Mouse (Mus musculus) layer of hippocampus, postnatal 10 days (tissue): ENCODE measurements around the gene Ano2. TPM values are rescaled to one million over a fixed set of nuclear protein-coding genes. Genes with fewer than 3 reads are reported as not detected.
A peak's percentile ranks its signal among the peaks of the same experiment; 100 is the strongest.

Experiments used
- DNase-seq, 2 experiments: peaks; one replicate each; pipeline ENCODE4 v3.0.0; 2021; ENCODE audit warnings: low spot score in 2 of 2
- total RNA-seq, 2 experiments: library from RNA; stranded (reverse); gene quantifications; 2 replicates each; pipeline ENCODE4 v1.2.3; 2021

Gene Ano2
- total RNA-seq, 2 experiments from 2014 or later, result 3.9 to 4.1 TPM

DNA sequence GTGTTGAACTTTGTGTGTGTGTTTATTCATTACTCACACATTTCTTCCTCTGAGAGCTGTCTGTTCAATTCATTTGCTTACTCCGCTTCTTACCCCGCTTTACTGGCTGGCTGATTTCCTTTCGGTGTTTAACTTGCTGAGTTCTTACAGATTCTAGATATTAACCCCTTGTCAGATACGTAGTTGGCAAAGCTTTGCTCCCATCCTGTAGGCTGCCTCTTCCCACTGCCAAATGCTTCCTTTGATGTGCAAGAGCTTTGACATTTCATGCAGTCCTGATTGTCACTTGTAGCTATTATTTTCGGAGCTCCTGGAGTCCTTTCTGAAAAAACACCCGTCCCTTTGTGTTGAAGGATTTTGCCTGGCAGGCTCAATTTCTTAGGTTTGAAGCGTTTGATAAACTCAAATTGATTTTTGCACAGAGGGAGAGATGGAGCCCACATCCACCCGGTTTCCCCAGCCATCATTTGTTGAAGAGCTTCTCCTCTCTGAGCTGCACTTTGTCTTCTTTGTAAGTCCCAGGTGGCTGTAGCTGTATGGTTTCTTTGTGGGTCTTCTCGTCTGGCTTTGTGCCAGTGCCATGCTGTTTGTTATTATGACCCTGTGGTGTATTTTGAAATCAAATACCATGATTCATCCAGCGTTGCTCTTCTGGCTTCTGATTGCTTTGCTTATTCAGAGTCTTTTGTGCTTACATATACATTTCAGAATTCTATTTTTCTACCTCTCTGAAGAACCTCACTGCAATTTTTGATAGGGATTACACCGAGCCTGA lies 47.5 kb downstream of the Ano2 start:
- peak; percentile 16 to 21 for DNase-seq

DNA sequence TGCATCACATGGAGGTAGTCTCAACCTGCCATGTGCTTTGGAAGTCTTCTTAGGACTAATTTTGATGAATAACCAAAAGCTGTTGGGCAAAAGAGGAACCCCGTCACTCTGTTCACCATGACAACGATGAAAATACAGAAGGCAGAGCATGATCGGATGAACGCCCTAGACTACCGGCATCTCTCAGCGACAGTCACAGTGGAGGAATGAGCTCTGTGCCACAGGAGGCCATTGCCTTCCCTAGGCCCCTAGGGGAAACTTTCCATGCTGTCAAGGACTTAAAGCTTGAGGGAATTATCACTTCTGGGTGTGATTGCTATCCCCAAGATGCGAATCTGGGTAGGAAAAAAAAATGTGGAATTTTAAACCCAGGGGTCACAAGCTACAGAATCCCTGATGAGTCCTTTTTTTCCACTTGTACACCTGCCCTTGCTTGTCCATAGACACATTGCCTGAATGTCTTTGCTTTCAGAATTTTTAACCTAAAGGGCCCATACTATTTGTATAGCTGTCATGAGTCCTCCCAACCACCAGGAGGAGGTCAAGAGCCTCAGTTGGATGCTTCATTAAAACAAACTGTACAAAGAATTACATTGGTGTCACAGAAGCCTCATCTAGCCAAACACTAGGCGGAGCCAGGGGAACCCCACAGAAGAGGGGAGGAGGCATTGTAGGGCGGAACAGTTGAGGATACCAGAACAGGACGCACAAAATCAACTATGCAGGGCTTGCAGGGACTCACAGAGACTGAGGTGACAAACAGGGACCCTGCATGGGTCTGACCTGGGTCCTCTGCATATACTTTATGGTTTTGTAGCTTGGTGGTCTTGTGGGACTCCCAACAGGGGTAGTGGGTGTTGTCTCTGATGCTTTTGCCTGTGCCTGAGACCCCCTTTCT lies 53.2 kb downstream of the Ano2 start:
- no peak for DNase-seq

DNA sequence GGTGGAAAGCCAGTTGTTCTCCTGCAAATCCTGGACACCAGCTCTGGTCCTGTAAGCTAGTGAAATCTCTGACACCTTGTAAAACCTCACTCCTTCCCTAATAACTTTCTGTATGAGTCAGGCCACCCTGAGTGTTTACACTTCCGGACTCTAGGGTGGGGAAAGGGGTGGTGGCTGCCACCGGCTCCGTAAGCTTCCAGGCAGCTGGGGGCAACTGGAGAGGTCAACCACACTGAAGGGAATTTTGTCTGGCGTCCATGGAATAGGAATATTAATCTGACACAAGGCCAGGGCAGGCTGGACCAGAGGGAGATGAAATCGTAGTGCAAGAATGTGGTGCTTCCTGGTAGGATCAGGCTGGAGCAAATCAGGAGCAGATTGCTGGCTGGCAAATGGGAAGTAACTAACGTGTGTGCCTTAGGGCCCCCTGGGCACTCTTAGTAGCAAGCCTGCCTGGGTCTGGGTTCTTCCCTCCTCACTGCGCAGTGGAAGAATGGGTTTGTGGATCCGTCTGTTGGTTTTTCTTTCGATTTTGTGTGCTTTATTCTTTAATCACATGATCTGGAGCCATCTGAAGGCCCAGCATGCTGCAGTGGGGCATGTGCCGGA lies 57.2 kb downstream of the Ano2 start:
- no peak for DNase-seq

- DNase-seq, result no peak
Observed at GRCm38 (mm10) chr6:125748646-125749045, 58.4 kb downstream of the Ano2 start.

DNA sequence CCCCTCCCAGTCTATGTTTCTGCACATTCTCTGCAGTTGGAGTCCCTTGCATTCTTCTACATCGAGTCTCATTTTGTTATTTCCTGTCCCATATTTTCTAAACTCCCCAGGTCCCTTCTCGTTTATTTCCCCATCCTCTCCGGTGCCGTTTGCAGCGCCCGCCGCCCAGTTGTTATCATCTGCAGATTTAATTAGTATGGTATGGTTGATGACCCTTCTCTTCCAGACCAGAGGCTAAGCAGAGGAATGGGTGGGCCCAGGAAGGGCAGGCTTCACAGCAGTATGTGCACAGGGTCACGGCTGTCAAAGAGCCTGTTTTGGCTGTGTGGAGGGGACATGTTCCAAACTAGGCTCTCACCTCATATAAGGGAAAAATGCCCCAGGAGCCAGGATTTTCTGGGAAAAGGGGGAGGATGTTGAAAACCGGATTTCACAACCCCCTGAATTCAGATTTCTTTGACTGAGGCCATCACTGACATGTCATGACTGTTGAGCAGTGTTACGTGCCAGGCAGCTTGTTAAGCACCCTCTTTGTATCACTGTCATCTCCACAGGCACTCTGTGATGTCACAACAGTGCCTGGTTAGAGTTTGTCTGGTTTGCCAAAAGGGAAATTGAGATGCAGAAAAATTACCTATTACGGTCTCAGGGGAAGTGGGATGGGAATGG lies 72.8 kb downstream of the Ano2 start:
- no peak for DNase-seq

DNA sequence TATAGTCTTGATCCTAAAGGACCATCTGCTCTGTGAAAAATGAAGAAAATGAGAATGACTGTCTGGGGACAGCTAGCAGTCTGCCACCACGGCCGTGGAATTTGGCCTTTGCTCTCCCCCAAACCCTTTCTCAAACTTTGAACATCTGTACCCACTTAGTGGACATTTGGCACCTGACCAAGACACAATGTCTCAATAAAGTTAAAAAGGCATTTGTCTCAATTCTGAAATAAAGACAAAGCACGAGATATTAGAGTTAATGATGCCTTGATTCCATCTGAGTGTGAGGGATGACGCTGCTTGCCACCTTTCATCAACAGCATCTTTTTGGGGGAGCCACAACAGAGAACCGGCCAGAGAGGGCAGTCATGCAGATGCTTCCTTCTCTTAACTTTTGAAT lies 83.0 kb downstream of the Ano2 start:
- DNase-seq, result no peak

DNA sequence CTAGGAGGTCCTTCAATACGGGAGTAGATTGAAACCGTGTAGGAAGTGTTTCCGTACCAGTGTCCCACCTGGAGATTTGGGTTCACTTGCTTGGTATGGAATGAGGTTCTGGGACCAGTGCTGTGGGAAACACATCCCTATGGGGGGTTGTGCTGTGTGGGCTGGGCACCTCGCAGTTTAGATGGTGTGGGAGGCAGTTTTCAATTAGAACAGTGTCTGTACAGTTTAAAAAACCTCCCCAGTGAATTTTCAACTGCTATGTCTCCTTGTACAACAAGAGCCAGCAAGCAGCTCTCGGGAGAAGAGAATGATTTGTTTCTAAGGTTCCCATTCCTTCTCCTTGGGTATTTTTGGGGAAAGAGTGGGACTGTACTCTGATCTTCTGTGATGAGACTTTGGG lies 86.1 kb downstream of the Ano2 start:
- no peak for DNase-seq

- DNase-seq, result no peak
Observed at GRCm38 (mm10) chr6:125802954-125803353, 112.7 kb downstream of the Ano2 start.

GRCm38 (mm10) chr6:125803364-125804011 lies 113.3 kb downstream of the Ano2 start:
- no peak for DNase-seq

- DNase-seq, result no peak
Observed at GRCm38 (mm10) chr6:125808996-125809649, 118.9 kb downstream of the Ano2 start.

DNA sequence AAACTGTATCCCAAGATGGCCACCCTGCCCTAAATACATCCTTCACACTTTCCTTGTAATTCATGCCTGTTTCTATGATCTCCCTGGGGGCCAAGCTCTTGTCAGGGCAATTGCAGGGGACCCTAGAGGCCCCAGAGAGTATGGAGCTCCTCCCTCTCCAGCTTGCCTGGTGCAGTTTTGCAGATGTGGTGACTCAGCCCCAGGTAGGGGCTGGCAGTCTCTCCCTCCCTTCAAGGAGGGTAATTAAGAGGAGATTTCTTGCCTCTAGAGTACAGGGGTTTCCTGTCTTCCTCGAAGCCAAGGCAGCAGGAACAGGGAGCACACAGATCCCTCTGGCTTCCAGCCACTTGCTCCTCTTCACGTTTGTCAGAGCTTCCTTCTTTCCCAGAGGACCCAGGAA lies 121.2 kb downstream of the Ano2 start:
- DNase-seq, result no peak

DNA sequence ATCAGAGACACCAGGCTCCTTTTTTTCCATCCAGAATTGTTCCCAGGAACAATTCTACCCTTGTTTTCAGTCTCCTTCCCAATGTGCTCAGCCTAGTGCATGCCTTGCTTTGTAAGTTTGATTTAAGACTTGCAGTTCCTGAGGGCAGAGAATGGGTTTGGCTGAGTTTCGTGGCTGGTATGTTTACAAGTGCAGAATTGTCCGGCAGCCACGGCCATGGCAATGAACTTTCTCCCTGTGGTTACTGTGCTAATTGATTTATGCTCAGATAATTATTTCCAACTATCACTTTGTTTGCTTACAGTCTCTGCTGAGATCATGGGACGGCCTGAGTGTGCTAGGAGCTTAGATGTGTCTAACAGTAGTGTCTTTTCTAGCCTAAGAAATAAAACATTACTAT lies 147.9 kb downstream of the Ano2 start:
- no peak for DNase-seq

DNA sequence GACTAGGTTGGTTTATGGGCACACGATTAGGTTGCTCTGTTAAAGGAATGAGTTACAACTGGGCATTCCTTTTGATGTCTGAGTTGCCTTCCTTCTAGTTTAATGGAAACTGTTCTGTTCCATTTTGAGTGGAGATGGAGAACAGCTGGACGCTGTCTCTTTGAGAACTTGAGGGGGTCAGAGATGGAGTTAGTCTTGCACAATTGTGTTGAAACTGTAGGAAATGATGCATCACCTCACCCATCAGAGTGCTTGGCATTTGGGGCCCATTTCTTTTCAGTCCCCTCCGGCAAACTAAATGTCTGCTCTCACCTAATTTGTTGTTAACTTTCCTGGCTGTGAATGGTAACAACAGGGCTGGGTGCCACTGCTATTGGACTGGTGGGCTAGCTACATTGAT lies 151.1 kb downstream of the Ano2 start:
- no peak for DNase-seq

GRCm38 (mm10) chr6:125851196-125851595 lies 161.0 kb downstream of the Ano2 start:
- DNase-seq, result no peak

DNA sequence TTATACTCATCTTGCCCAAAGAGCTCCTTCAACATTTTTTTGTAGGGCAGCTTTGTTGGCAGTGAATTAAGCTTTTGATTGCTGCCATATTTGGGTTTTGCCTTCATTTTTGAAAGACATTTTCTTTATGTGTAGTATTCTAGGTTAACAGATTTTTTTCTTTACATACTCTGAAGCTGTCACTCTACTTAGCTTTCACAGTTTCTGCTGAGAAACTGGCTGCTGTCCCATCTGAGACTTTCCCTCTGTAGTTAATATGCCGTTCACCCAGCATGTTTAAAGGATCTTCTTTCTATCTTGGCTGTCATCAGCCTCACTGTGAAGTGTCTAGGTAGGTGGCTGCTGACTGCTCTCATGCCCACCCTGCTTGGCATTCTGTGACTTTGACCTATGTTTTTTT lies 168.1 kb downstream of the Ano2 start:
- DNase-seq, result no peak

GRCm38 (mm10) chr6:125868516-125868915 lies 178.3 kb downstream of the Ano2 start:
- peak; percentile 30 to 54 for DNase-seq

DNA sequence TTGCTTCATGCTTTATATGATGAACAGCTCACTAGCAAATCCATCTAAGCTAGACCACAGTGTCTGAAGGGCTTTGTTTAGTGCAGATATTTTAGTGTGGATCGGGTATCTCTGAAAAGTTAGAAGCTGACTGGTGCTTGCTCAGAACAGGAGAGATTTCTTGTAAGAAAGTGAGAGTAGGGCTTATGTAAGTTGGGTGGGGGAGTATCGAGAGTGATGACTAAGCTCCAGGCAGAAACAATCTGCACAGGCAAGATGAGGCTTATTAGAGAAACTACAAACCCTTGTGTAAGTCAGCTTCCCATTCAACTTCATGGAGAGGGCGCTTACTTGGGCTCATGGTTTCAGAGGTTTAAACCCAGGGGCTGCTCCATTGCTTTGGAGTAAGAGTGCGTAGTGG lies 181.3 kb downstream of the Ano2 start:
- no peak for DNase-seq

- DNase-seq, result no peak
Observed at GRCm38 (mm10) chr6:125874742-125875141, 184.5 kb downstream of the Ano2 start.

DNA sequence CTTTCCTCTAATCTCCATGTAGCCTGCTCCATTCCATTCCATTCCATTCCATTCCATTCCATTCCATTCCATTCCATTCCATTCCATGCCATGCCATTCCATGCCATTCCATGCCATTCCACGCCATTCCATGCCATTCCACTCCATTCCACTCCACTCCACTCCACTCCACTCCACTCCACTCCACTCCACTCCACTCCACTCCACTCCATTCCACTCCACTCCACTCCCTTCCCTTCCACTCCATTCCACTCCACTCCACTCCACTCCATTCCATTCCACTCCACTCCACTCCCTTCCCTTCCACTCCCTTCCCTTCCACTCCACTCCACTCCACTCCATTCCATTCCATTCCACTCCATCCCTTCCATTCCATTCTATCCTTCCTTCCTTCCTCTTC lies 186.7 kb downstream of the Ano2 start:
- no peak for DNase-seq

- no peak for DNase-seq
Observed at GRCm38 (mm10) chr6:125878671-125879070, 188.5 kb downstream of the Ano2 start.
